Mouse (Mus musculus): ENCODE results near the gene Ccdc162.
"Not testable (repeated sequence)": the region's sequence is repeated elsewhere in the genome, so short reads cannot be mapped to it uniquely, and the experiment has no call there.

The Ccdc162 gene

GRCm38 (mm10) chr10:41690978-41691377 lies 25.5 kb downstream of the Ccdc162 start:
- no peak for DNase-seq

GRCm38 (mm10) chr10:41689941-41690887 lies 26.2 kb downstream of the Ccdc162 start:
- DNase-seq: peak; percentile 38

- no peak for DNase-seq
These were observed 31.9 kb downstream of the Ccdc162 start for GRCm38 (mm10) chr10:41684548-41684996.

GRCm38 (mm10) chr10:41682546-41683393 lies 33.7 kb downstream of the Ccdc162 start:
- peak; percentile 77 for DNase-seq

GRCm38 (mm10) chr10:41678746-41679360 lies 37.6 kb downstream of the Ccdc162 start:
- DNase-seq: peak; percentile 59

GRCm38 (mm10) chr10:41677396-41677795 lies 39.0 kb downstream of the Ccdc162 start:
- no peak for DNase-seq

- DNase-seq: no peak
These were observed 39.8 kb downstream of the Ccdc162 start for GRCm38 (mm10) chr10:41676661-41677061.

- no peak for DNase-seq
These were observed 40.4 kb downstream of the Ccdc162 start for GRCm38 (mm10) chr10:41675842-41676571.

GRCm38 (mm10) chr10:41675243-41675642 lies 41.2 kb downstream of the Ccdc162 start:
- DNase-seq: no peak

GRCm38 (mm10) chr10:41674362-41674761 lies 42.1 kb downstream of the Ccdc162 start:
- no peak for DNase-seq

GRCm38 (mm10) chr10:41670196-41670595 lies 46.2 kb downstream of the Ccdc162 start:
- no peak for DNase-seq

GRCm38 (mm10) chr10:41665498-41665897 lies 50.9 kb downstream of the Ccdc162 start:
- no peak for DNase-seq

- not testable (repeated sequence) for DNase-seq
These were observed 56.8 kb downstream of the Ccdc162 start for GRCm38 (mm10) chr10:41659671-41660070.

- DNase-seq: not testable (repeated sequence)
These were observed 60.8 kb downstream of the Ccdc162 start for GRCm38 (mm10) chr10:41655684-41656083.

GRCm38 (mm10) chr10:41652988-41653387 lies 63.4 kb downstream of the Ccdc162 start:
- DNase-seq: no peak

- no peak for DNase-seq
These were observed 64.2 kb downstream of the Ccdc162 start for GRCm38 (mm10) chr10:41652094-41652775.

- no peak for DNase-seq
These were observed 64.9 kb downstream of the Ccdc162 start for GRCm38 (mm10) chr10:41651532-41651931.

- DNase-seq: no peak
These were observed 67.2 kb downstream of the Ccdc162 start for GRCm38 (mm10) chr10:41649186-41649585.

- no peak for DNase-seq
These were observed 77.7 kb downstream of the Ccdc162 start for GRCm38 (mm10) chr10:41638776-41639175.

GRCm38 (mm10) chr10:41635276-41636033 lies 81.0 kb downstream of the Ccdc162 start:
- peak; percentile 4 for DNase-seq

GRCm38 (mm10) chr10:41633801-41634200 lies 82.6 kb downstream of the Ccdc162 start:
- no peak for DNase-seq

Measured in right cerebral cortex, postnatal 25 days (tissue).